Mouse (Mus musculus) adrenal gland, postnatal 10 days (tissue): Measurements from ENCODE around the gene Patl1. TPM values are rescaled to one million over a fixed set of nuclear protein-coding genes. Genes with fewer than 3 reads are reported as not detected.
"Not testable (repeated sequence)": the region's sequence is repeated elsewhere in the genome, so short reads cannot be mapped to it uniquely, and the experiment has no call there.

Source experiments
- DNase-seq: peaks from one replicate; pipeline ENCODE4 v3.0.0; 2021; ENCODE audit warnings: mixed read lengths
- microRNA-seq: library from miRNA; unstranded; fragments of <30 nt; microRNA quantifications from one replicate; pipeline ENCODE4 v1.2.0, GENCODE M21; 2021
- total RNA-seq, 2 experiments: library from RNA; stranded (reverse); gene quantifications; 2 replicates each; pipeline ENCODE4 v1.2.3; 2021

Patl1 gene
- total RNA-seq, 2 experiments from 2014 or later: 30.5 to 34.7 TPM

- DNase-seq: peak; percentile 43
Observed at GRCm38 (mm10) chr19:11966201-11966636, 54.0 kb downstream of the Patl1 start.

GRCm38 (mm10) chr19:11969155-11970050, 57.2 kb downstream of the Patl1 start:
- DNase-seq: no peak

GRCm38 (mm10) chr19:11973511-11974222, 61.5 kb downstream of the Patl1 start:
- DNase-seq: peak; percentile 22

- DNase-seq: no peak
Observed at GRCm38 (mm10) chr19:11974223-11974540, 62.0 kb downstream of the Patl1 start.

GRCm38 (mm10) chr19:11975683-11976082, 63.5 kb downstream of the Patl1 start:
- DNase-seq: no peak

- peak; percentile 28 for DNase-seq
Observed at GRCm38 (mm10) chr19:11977363-11977762, 65.2 kb downstream of the Patl1 start.

GRCm38 (mm10) chr19:11980471-11980870, 68.3 kb downstream of the Patl1 start:
- DNase-seq: no peak

- not testable (repeated sequence) for DNase-seq
Observed at GRCm38 (mm10) chr19:11984614-11985013, 72.4 kb downstream of the Patl1 start.

GRCm38 (mm10) chr19:11987841-11988240, 75.6 kb downstream of the Patl1 start:
- DNase-seq: no peak

- DNase-seq: no peak
Observed at GRCm38 (mm10) chr19:11989334-11989733, 77.1 kb downstream of the Patl1 start.

- no peak for DNase-seq
Observed at GRCm38 (mm10) chr19:11992034-11992433, 79.8 kb downstream of the Patl1 start.

GRCm38 (mm10) chr19:11992441-11993029, 80.3 kb downstream of the Patl1 start:
- peak; percentile 56 for DNase-seq

Small RNAs within 50 kb of the gene (microRNA-seq; reads per million reads assigned to microRNA genes)
- 6.0 reads per million, percentile 7 among the genes with 10 or more reads in this experiment for gene Mir6994

Other genes with a start within 250 kb of the Patl1 start
- 1 to 10 TPM in 1 of 2 experiments, not detected in 1; 1.2 TPM for gene Oosp1, start 221.2 kb upstream of the Patl1 start, total RNA-seq
- gene Oosp3, start 215.3 kb upstream of the Patl1 start, total RNA-seq: not detected
- gene Gif, start 164.8 kb upstream of the Patl1 start, total RNA-seq: not detected
- gene Mrpl16, start 142.0 kb upstream of the Patl1 start, total RNA-seq: 10 to 100 TPM; 71.8 to 74.5 TPM
- gene Stx3, start 93.0 kb upstream of the Patl1 start, total RNA-seq: 1 to 10 TPM; 5.8 to 7.3 TPM
- not detected for gene Olfr1417, start 73.2 kb upstream of the Patl1 start, total RNA-seq
- gene Olfr1418, start 51.3 kb upstream of the Patl1 start, total RNA-seq: not detected
- not detected for gene Olfr1419, start 37.3 kb upstream of the Patl1 start, total RNA-seq
- not detected for gene Olfr1420, start 25.8 kb upstream of the Patl1 start, total RNA-seq
- gene Osbp, start 53.5 kb downstream of the Patl1 start, total RNA-seq: 10 to 100 TPM; 60.8 to 65.6 TPM
- not detected for gene Olfr1423, start 128.9 kb downstream of the Patl1 start, total RNA-seq
- gene Olfr1424, start 150.3 kb downstream of the Patl1 start, total RNA-seq: not detected
- gene Olfr1425, start 165.3 kb downstream of the Patl1 start, total RNA-seq: not detected
- not detected for gene Olfr1426, start 179.6 kb downstream of the Patl1 start, total RNA-seq
- not detected for gene Olfr1427, start 190.9 kb downstream of the Patl1 start, total RNA-seq
- not detected for gene Olfr1428, start 203.5 kb downstream of the Patl1 start, total RNA-seq
- not detected for gene Olfr76, start 210.8 kb downstream of the Patl1 start, total RNA-seq